Mouse (Mus musculus) olfactory bulb, adult 2 months (tissue): ENCODE results near the gene Fhit.

Experiments used
- CTCF ChIP-seq: fragments of 200-500 bp; IDR thresholded peaks from 2 replicates; pipeline ENCODE4 v1.5.1; 2012; ENCODE audit warnings: low read depth, mild to moderate bottlenecking, low read length, moderate library complexity; ENCODE audit not compliant: insufficient read depth
- POLR2A ChIP-seq: fragments of 200-500 bp; IDR thresholded peaks from 2 replicates; pipeline ENCODE4 v1.6.1; 2012; ENCODE audit warnings: mild to moderate bottlenecking, low read depth, low read length, moderate library complexity; ENCODE audit not compliant: insufficient read depth

- TF ChIP-seq CTCF = no peak
- no peak for TF ChIP-seq POLR2A
Measured at GRCm38 (mm10) chr14:10122176-10122575, 1039.7 kb downstream of the Fhit start.
